Mouse (Mus musculus): ENCODE data around the gene Cenpo. TPM values are rescaled to one million over a fixed set of nuclear protein-coding genes. Genes with fewer than 3 reads are reported as not detected.
"Not testable (repeated sequence)": the region's sequence is repeated elsewhere in the genome, so short reads cannot be mapped to it uniquely, and the experiment has no call there.

Gene Cenpo
- polyA plus RNA-seq, 1 experiment = 36.5 TPM

DNA sequence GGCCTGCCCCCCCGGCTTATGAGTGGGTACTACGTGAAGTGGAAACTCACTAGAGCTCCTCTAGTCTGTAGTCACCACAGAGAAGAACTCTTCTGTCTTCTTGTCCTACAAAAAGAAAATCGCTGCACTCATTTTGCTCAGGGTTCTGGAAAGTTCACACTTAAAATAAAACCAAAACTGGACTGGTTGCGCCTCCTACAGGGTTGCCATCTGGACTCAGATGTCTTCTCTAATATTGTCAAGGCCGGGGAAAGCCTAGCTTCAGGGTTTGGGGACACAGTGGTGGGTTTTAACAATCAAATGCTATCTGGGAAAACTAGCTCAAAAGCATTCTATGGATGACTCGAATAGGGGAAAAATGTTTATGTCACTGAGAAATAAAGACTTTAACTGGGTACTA is 15.7 kb upstream of the Cenpo start:
- H3K27ac ChIP-seq (ENCODE audit: control insufficient read depth, insufficient read depth, low read depth, low read length) = no peak overlapping the region

DNA sequence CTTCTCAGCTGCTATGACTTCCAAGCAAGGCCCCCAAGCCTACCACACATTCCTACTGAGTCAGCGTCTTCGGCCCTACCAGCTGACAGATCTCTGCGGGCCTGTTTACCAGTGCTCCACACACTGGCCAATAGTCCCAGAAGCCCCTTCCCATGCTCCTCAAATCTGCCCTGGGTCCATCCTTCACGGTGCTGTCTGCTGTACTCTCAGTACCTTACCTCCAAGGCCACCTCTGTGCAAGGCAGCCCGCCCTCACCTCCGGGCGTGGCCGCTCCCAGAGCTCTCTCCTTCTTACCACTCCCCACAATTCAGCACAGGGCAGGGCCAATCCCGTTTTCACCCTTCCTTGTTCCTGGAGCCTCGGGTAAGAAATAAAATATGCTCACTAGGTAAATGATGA is 11.6 kb upstream of the Cenpo start:
- Histone ChIP-seq H3K4me1 (ENCODE audit: control insufficient read depth, insufficient read depth, low read length) (no peaks in the 10 kb centered on the region), H3K4me3 (ENCODE audit: control insufficient read depth, low read depth, low read length) (no peak overlapping the region), H3K36me3 (ENCODE audit: control insufficient read depth, insufficient read depth, low read length) (no peaks in the 10 kb centered on the region), H3K27me3 (ENCODE audit: control insufficient read depth, insufficient read depth, low read length) (no peaks in the 10 kb centered on the region), H3K27ac (ENCODE audit: control insufficient read depth, insufficient read depth, low read depth, low read length) (no peak overlapping the region)
- no peak for TF ChIP-seq POLR2A (IDR thresholded peaks at IDR 0.05; ENCODE audit: control insufficient read depth, low read depth, low read length)
- TF ChIP-seq CTCF (IDR thresholded peaks at IDR 0.05; ENCODE audit: control insufficient read depth, insufficient read depth, insufficient replicate concordance, low read depth, low read length) = no peak

More for the DNA sequence above, 15.7 kb upstream of the Cenpo start:
- H3K36me3 ChIP-seq (ENCODE audit: control insufficient read depth, insufficient read depth, low read length) = no peaks in the 10 kb centered on the region
- H3K27me3 ChIP-seq (ENCODE audit: control insufficient read depth, insufficient read depth, low read length) = no peaks in the 10 kb centered on the region
- H3K4me1 ChIP-seq (ENCODE audit: control insufficient read depth, insufficient read depth, low read length) = no peaks in the 10 kb centered on the region
- no peak overlapping the region for H3K4me3 ChIP-seq (ENCODE audit: control insufficient read depth, low read depth, low read length)
- TF ChIP-seq POLR2A (IDR thresholded peaks at IDR 0.05; ENCODE audit: control insufficient read depth, low read depth, low read length) (no peak), CTCF (IDR thresholded peaks at IDR 0.05; ENCODE audit: control insufficient read depth, insufficient read depth, insufficient replicate concordance, low read depth, low read length) (no peak)

DNA sequence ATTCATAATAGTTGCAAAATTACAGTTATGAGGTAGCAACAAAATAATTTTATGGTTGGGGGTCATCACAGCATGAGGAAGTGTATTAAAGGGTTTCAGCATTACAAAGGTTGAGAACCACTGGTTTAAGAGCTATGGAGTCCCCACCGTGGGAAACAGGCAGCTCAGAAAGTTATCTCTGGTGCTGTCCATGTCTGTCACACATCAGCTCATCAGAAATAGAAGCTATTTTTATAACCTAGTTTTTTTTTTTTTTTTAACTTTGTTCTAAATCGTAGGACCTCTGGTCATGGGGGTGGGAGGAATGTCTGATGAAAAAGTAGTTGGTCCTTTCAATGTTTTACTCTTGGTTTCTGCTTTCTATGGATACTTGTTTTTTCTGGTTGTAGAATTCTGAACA is 9.7 kb upstream of the Cenpo start:
- TF ChIP-seq POLR2A (IDR thresholded peaks at IDR 0.05; ENCODE audit: control insufficient read depth, low read depth, low read length) = no peak
- TF ChIP-seq CTCF (IDR thresholded peaks at IDR 0.05; ENCODE audit: control insufficient read depth, insufficient read depth, insufficient replicate concordance, low read depth, low read length) = no peak

DNA sequence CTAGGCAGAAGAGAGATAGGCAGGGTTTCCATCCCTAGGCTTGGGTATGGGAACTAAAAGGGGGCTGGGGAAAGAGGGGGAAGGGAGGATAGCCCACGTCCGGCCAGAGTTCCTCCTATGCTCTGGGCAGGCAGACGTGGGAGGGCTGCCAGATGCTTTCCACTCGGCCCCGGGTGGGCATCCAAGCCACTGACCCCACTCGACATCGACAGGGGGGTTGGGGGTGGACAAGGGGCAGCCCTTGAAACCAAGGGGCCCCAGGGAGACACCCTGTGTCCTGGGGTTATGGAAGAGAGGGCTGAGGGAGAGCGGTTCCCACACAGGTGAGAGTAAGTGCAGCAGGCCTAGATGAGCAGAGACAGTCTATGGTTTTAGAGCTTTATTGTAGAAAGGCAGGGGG is 6.2 kb upstream of the Cenpo start:
- not testable (repeated sequence) for H3K4me1 ChIP-seq (ENCODE audit: control insufficient read depth, insufficient read depth, low read length); H3K27ac ChIP-seq (ENCODE audit: control insufficient read depth, insufficient read depth, low read depth, low read length); H3K36me3 ChIP-seq (ENCODE audit: control insufficient read depth, insufficient read depth, low read length); H3K4me3 ChIP-seq (ENCODE audit: control insufficient read depth, low read depth, low read length); H3K27me3 ChIP-seq (ENCODE audit: control insufficient read depth, insufficient read depth, low read length)

More for the DNA sequence above, 9.7 kb upstream of the Cenpo start:
- Histone ChIP-seq H3K4me1 (ENCODE audit: control insufficient read depth, insufficient read depth, low read length) (no peaks in the 10 kb centered on the region), H3K27me3 (ENCODE audit: control insufficient read depth, insufficient read depth, low read length) (no peaks in the 10 kb centered on the region), H3K27ac (ENCODE audit: control insufficient read depth, insufficient read depth, low read depth, low read length) (no peak overlapping the region), H3K36me3 (ENCODE audit: control insufficient read depth, insufficient read depth, low read length) (no peaks in the 10 kb centered on the region), H3K4me3 (ENCODE audit: control insufficient read depth, low read depth, low read length) (no peak overlapping the region)

DNA sequence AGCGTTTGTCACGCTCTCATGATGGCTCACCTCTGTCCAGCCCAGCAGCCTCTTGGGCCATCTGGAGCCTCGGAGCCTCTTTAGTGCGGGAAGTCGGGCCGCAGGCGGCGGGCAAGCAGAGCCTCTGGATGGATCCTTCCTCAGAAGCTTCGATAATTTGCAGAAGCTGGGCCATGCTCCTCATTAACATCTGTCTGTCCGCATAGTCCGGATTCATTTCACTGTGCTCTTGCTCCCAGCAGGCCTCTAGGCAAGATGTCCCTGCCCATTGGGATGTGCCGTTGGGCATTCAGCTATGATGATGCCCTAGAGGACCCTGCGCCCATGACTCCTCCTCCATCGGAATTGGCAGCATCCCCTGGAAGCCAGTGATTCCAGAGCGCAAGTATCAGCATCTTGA is 3.4 kb upstream of the Cenpo start:
- Histone ChIP-seq H3K4me1 (ENCODE audit: control insufficient read depth, insufficient read depth, low read length) (no peaks in the 10 kb centered on the region), H3K36me3 (ENCODE audit: control insufficient read depth, insufficient read depth, low read length) (no peaks in the 10 kb centered on the region), H3K4me3 (ENCODE audit: control insufficient read depth, low read depth, low read length) (no peak overlapping the region), H3K27ac (ENCODE audit: control insufficient read depth, insufficient read depth, low read depth, low read length) (no peak overlapping the region), H3K27me3 (ENCODE audit: control insufficient read depth, insufficient read depth, low read length) (no peaks in the 10 kb centered on the region)
- TF ChIP-seq CTCF (IDR thresholded peaks at IDR 0.05; ENCODE audit: control insufficient read depth, insufficient read depth, insufficient replicate concordance, low read depth, low read length) = no peak
- no peak for TF ChIP-seq POLR2A (IDR thresholded peaks at IDR 0.05; ENCODE audit: control insufficient read depth, low read depth, low read length)

DNA sequence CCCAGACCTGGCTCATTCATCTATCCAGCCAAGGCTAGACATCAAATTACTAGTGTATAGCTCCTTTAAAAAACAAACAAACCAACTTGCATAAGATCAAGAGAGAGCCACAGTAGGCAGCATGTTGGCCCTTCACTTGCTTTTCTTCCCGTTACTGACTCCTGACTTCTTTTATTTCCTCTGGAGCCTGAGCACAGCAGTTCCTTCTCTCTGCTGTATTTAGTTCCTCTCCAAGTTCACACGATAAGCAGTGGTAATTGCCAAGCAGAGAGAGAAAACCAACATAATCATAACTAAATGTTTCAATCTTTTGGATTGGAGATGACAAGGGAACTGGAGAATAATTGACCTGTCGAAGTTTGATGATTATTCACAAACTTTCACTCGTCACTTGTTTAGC is 1.3 kb downstream of the Cenpo start:
- Histone ChIP-seq H3K4me3 (ENCODE audit: control insufficient read depth, low read depth, low read length) (no peak overlapping the region), H3K36me3 (ENCODE audit: control insufficient read depth, insufficient read depth, low read length) (0 out of 2 replicates have a peak, but pooled peaks cover 2% of the 10 kb centered on the region), H3K4me1 (ENCODE audit: control insufficient read depth, insufficient read depth, low read length) (no peaks in the 10 kb centered on the region), H3K27ac (ENCODE audit: control insufficient read depth, insufficient read depth, low read depth, low read length) (no peak overlapping the region), H3K27me3 (ENCODE audit: control insufficient read depth, insufficient read depth, low read length) (no peaks in the 10 kb centered on the region)
- TF ChIP-seq CTCF (IDR thresholded peaks at IDR 0.05; ENCODE audit: control insufficient read depth, insufficient read depth, insufficient replicate concordance, low read depth, low read length) = no peak
- TF ChIP-seq POLR2A (IDR thresholded peaks at IDR 0.05; ENCODE audit: control insufficient read depth, low read depth, low read length) = no peak

DNA sequence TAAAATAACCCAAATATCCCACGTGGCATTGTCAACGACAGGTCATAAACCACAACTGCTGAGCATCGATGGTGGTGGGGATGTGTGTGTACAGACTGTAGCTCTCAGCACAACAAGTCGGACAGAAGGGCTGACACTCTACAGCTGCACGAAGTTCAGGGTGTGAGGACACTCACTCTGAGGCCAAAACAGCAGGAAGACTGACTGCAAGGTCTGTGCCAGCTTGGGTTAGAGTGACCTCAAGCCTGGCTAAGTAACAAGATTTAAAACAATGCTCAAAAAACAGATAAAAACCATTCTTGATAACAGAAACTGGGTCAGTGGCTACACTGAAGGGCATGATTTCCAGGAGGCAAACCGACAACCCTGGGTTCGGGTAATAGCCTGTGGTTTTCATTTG is 3.9 kb downstream of the Cenpo start:
- TF ChIP-seq CTCF (IDR thresholded peaks at IDR 0.05; ENCODE audit: control insufficient read depth, insufficient read depth, insufficient replicate concordance, low read depth, low read length) (no peak), POLR2A (IDR thresholded peaks at IDR 0.05; ENCODE audit: control insufficient read depth, low read depth, low read length) (peak; percentile 29; the same call in 1 of the 2 replicates)
- no peak overlapping the region for H3K4me3 ChIP-seq (ENCODE audit: control insufficient read depth, low read depth, low read length)
- H3K36me3 ChIP-seq (ENCODE audit: control insufficient read depth, insufficient read depth, low read length) = 0 out of 2 replicates have a peak, but pooled peaks cover 2% of the 10 kb centered on the region
- H3K4me1 ChIP-seq (ENCODE audit: control insufficient read depth, insufficient read depth, low read length) = no peaks in the 10 kb centered on the region
- H3K27me3 ChIP-seq (ENCODE audit: control insufficient read depth, insufficient read depth, low read length) = no peaks in the 10 kb centered on the region
- 0 out of 2 replicates have a peak overlapping the region, but pooled peaks have one; percentile 27 for H3K27ac ChIP-seq (ENCODE audit: control insufficient read depth, insufficient read depth, low read depth, low read length)

DNA sequence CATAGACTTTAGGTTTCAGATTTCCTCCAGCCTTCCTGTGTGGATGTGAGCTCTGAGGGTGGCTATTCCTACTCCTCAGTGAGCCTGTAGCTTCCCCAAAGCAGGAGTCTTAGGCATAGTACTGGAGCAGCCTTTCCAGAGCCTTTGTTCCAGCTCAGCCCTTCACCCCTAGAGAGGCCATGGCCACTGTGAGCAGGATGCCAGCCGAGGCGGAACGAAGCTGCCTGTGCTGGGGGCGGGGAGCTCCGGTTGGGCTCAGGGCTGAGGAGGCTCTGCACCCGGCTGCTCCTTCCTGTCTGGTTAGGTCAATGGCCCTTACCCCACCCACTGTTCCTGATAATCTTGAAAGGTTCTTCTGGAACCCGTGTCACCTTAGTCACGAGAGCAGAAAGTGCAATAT is 21.2 kb downstream of the Cenpo start:
- H3K4me1 ChIP-seq (ENCODE audit: control insufficient read depth, insufficient read depth, low read length) = no peaks in the 10 kb centered on the region
- H3K36me3 ChIP-seq (ENCODE audit: control insufficient read depth, insufficient read depth, low read length) = peaks cover 2% of the 10 kb centered on the region
- H3K27ac ChIP-seq (ENCODE audit: control insufficient read depth, insufficient read depth, low read depth, low read length) = no peak overlapping the region
- no peak overlapping the region for H3K4me3 ChIP-seq (ENCODE audit: control insufficient read depth, low read depth, low read length)
- H3K27me3 ChIP-seq (ENCODE audit: control insufficient read depth, insufficient read depth, low read length) = no peaks in the 10 kb centered on the region
- TF ChIP-seq CTCF (IDR thresholded peaks at IDR 0.05; ENCODE audit: control insufficient read depth, insufficient read depth, insufficient replicate concordance, low read depth, low read length) (no peak), POLR2A (IDR thresholded peaks at IDR 0.05; ENCODE audit: control insufficient read depth, low read depth, low read length) (no peak)

All from testis, adult 2 months (tissue).